24 mouse cellular contexts compared by ENCODE assay signal in genomic region chr11:6926036-6926435, GRCm38 (mm10).
DNase-seq lines count a peak whose midpoint lies in the region; ATAC-seq and TF ChIP-seq lines count a peak whose summit lies in the region.
"Had no signal": no experiment of that assay in that cellular context is flagged by ENCODE, and none has a peak within 500 bp of the region (broad histone marks: within the 10 kb centered on the region; RNA-seq: fewer than 3 reads in every experiment).

No protein-coding gene starts in this region.

- peak; percentile 30 for DNase-seq in neural tube, embryonic 11.5 days (ENCODE audit: low spot score)
- DNase-seq in neural tube, embryonic 10.5 days (ENCODE audit: extremely low spot score, low spot score), result no peak
- DNase-seq in hindbrain, postnatal 0 days (ENCODE audit: low spot score), result peak; percentile 43
- no peak for DNase-seq in gastrocnemius, postnatal 10 days
- no peak for DNase-seq in gastrocnemius, postnatal 14 days
- no peak for DNase-seq in heart, postnatal 25 days (ENCODE audit: low spot score)
- DNase-seq: adrenal gland, adult 2 months; B cell, adult 2 months; cerebellum, adult 2 months; cerebellum, postnatal 36 days; forebrain, postnatal 0 days; heart, postnatal 36 days; kidney, adult 2 months; left cerebral cortex, postnatal 4 days; liver; right cerebral cortex, postnatal 14 days; spleen, adult 18-20 months had no signal

- TF ChIP-seq CTCF in hindbrain, postnatal 0 days (IDR thresholded peaks at IDR 0.05; ENCODE audit: low read depth), result no peak

- no peak overlapping the region for H3K4me2 ChIP-seq in neural tube, embryonic 11.5 days (ENCODE audit: low read depth)
- no peak overlapping the region for H3K4me2 ChIP-seq in hindbrain, postnatal 0 days (ENCODE audit: low read depth, low read length)
- no peak overlapping the region for H3K4me2 ChIP-seq in neural tube, embryonic 12.5 days (replicated peaks)
- H3K4me2 ChIP-seq: embryonic facial prominence, embryonic 15.5 days had no signal

- H3K27me3 ChIP-seq in neural tube, embryonic 11.5 days (ENCODE audit: control insufficient read depth, insufficient read depth, low read length), result no peaks in the 10 kb centered on the region
- no peaks in the 10 kb centered on the region for H3K27me3 ChIP-seq in hindbrain, postnatal 0 days (ENCODE audit: insufficient read depth, low read length)
- H3K27me3 ChIP-seq in neural tube, embryonic 12.5 days (replicated peaks), result no peaks in the 10 kb centered on the region
- H3K27me3 ChIP-seq: embryonic facial prominence, embryonic 15.5 days; Patski had no signal

- 41% methylated on average over 8 of the region's 8 CpGs for WGBS in neural tube, embryonic 11.5 days
- WGBS in hindbrain, postnatal 0 days, result 51% methylated on average over 8 of the region's 8 CpGs
- 28% methylated on average over 8 of the region's 8 CpGs for WGBS in neural tube, embryonic 12.5 days

- no peaks in the 10 kb centered on the region for H3K36me3 ChIP-seq in neural tube, embryonic 11.5 days (ENCODE audit: control insufficient read depth, insufficient read depth, low read length)
- H3K36me3 ChIP-seq in hindbrain, postnatal 0 days (ENCODE audit: insufficient read depth, low read length), result no peaks in the 10 kb centered on the region
- H3K36me3 ChIP-seq in neural tube, embryonic 12.5 days, result no peaks in the 10 kb centered on the region
- H3K36me3 ChIP-seq: embryonic facial prominence, embryonic 15.5 days; G1E had no signal

- H3K4me1 ChIP-seq in neural tube, embryonic 11.5 days (ENCODE audit: control insufficient read depth, insufficient read depth, low read length), result no peaks in the 10 kb centered on the region
- no peaks in the 10 kb centered on the region for H3K4me1 ChIP-seq in hindbrain, postnatal 0 days (ENCODE audit: insufficient read depth, low read length)
- peaks cover 7% of the 10 kb centered on the region; the same call in 1 of the 2 replicates for H3K4me1 ChIP-seq in neural tube, embryonic 12.5 days

- no peak overlapping the region for H3K4me3 ChIP-seq in neural tube, embryonic 11.5 days (ENCODE audit: low read depth, low read length)
- no peak overlapping the region for H3K4me3 ChIP-seq in hindbrain, postnatal 0 days (ENCODE audit: low read length)
- H3K4me3 ChIP-seq in neural tube, embryonic 12.5 days, result no peak overlapping the region
- H3K4me3 ChIP-seq: embryonic facial prominence, embryonic 15.5 days had no signal

- no peak overlapping the region for H3K9ac ChIP-seq in neural tube, embryonic 11.5 days (ENCODE audit: low read length)
- H3K9ac ChIP-seq in hindbrain, postnatal 0 days (replicated peaks; ENCODE audit: low read length), result no peak overlapping the region
- H3K9ac ChIP-seq in neural tube, embryonic 12.5 days, result no peak overlapping the region
- H3K9ac ChIP-seq: embryonic facial prominence, embryonic 15.5 days; forebrain, postnatal 0 days had no signal

- ATAC-seq in neural tube, embryonic 11.5 days (ENCODE audit: insufficient read depth, low FRiP score, low TSS enrichment), result peak; percentile 67; the same call in 1 of the 2 replicates
- ATAC-seq in hindbrain, postnatal 0 days, result no peak
- peak; percentile 76 for ATAC-seq in neural tube, embryonic 12.5 days (ENCODE audit: low FRiP score, low read depth)
- ATAC-seq: forebrain, postnatal 0 days; lung, postnatal 0 days had no signal

- H3K9me3 ChIP-seq in neural tube, embryonic 11.5 days (ENCODE audit: control insufficient read depth, low read length), result no peaks in the 10 kb centered on the region
- no peaks in the 10 kb centered on the region for H3K9me3 ChIP-seq in hindbrain, postnatal 0 days (ENCODE audit: low read length)
- no peaks in the 10 kb centered on the region for H3K9me3 ChIP-seq in neural tube, embryonic 12.5 days
- H3K9me3 ChIP-seq: embryonic facial prominence, embryonic 15.5 days; G1E had no signal

- intact Hi-C loops in gastrocnemius, postnatal 14 days (cut with DNase I; ENCODE audit: low total_unique reads), result no loop called here
- intact Hi-C loops in heart, postnatal 25 days (cut with DNase I), result no loop called here

- H3K27ac ChIP-seq in neural tube, embryonic 11.5 days (ENCODE audit: low read depth, low read length), result no peak overlapping the region
- H3K27ac ChIP-seq in hindbrain, postnatal 0 days, result no peak overlapping the region
- no peak overlapping the region for H3K27ac ChIP-seq in neural tube, embryonic 12.5 days
- H3K27ac ChIP-seq: embryonic facial prominence, embryonic 15.5 days; kidney, postnatal 0 days; macrophage had no signal

Comparison
In these comparisons a context has a peak if more than half of its experiments do, and no peak if none do; other contexts are left out.
1. DNase-seq: peak in neural tube, embryonic 11.5 days (single experiment) and hindbrain, postnatal 0 days (single experiment); none in neural tube, embryonic 10.5 days (single experiment), gastrocnemius, postnatal 10 days (single experiment), gastrocnemius, postnatal 14 days (single experiment) and heart, postnatal 25 days (single experiment).